Mouse (Mus musculus): ENCODE measurements around the gene Mcf2.

GRCm38 (mm10) chrX:60021595-60021994 is 157.3 kb downstream of the Mcf2 start:
- TF ChIP-seq MXI1 (IDR thresholded peaks at IDR 0.05; ENCODE audit: low read depth, low read length) (no peak), PAX5 (IDR thresholded peaks at IDR 0.05; ENCODE audit: low read length) (no peak), MYC (IDR thresholded peaks at IDR 0.05; ENCODE audit: low read depth, low read length) (no peak), POLR2A (IDR thresholded peaks at IDR 0.05; ENCODE audit: low read depth, low read length) (no peak), CTCF (conservative IDR thresholded peaks at IDR 0.05 in 1 of 2, IDR thresholded peaks at IDR 0.05 in 1 of 2; ENCODE audit: low read depth in 2 of 2, low read length in 2 of 2) (no peak), CHD2 (IDR thresholded peaks at IDR 0.05; ENCODE audit: low read length) (no peak), HCFC1 (IDR thresholded peaks at IDR 0.05; ENCODE audit: low read depth, low read length) (no peak)
